Mouse (Mus musculus) hindbrain, embryonic 15.5 days (tissue): Measurements from ENCODE around the gene Ptpra. TPM values are rescaled to one million over a fixed set of nuclear protein-coding genes. Genes with fewer than 3 reads are reported as not detected.

Source experiments
- ATAC-seq: fragments of 200-750 bp; cut with Nextera tagmentation; 2 replicates; pipeline ENCODE4 v1.8.0; 2017; ENCODE audit warnings: low read depth, moderate number of reproducible peaks, moderate TSS enrichment; ENCODE audit not compliant: low FRiP score
- H3K27ac ChIP-seq: fragments of 300-500 bp; sonication (generic); replicated peaks from 2 replicates; pipeline ENCODE4 v1.5.1; 2015; ENCODE audit warnings: mild to moderate bottlenecking, inconsistent platforms
- H3K27me3 ChIP-seq: fragments of 300-500 bp; sonication (generic); 2 replicates; pipeline ENCODE4 v1.6.1; 2015; ENCODE audit warnings: control low read depth, inconsistent platforms
- H3K36me3 ChIP-seq: fragments of 300-500 bp; sonication (generic); 2 replicates; pipeline ENCODE4 v1.6.1; 2015; ENCODE audit warnings: control low read depth, inconsistent platforms
- H3K4me1 ChIP-seq: fragments of 300-500 bp; sonication (generic); replicated peaks from 2 replicates; pipeline ENCODE4 v1.6.1; 2015; ENCODE audit warnings: control low read depth, inconsistent platforms
- H3K4me2 ChIP-seq: fragments of 300-500 bp; sonication (generic); 2 replicates; pipeline ENCODE4 v1.6.1; 2015; ENCODE audit warnings: moderate library complexity, mild to moderate bottlenecking, inconsistent platforms
- H3K4me3 ChIP-seq: fragments of 300-500 bp; sonication (generic); 2 replicates; pipeline ENCODE4 v1.5.1; 2015; ENCODE audit warnings: mild to moderate bottlenecking, inconsistent platforms
- H3K9ac ChIP-seq: fragments of 300-500 bp; sonication (generic); 2 replicates; pipeline ENCODE4 v1.6.1; 2015; ENCODE audit warnings: inconsistent platforms
- H3K9me3 ChIP-seq: fragments of 300-500 bp; sonication (generic); 2 replicates; pipeline ENCODE4 v1.6.1; 2016; ENCODE audit warnings: control low read depth, inconsistent platforms
- WGBS: fragments of 180-500 bp; shearing (Covaris S2); methylation state at CpG from one replicate; pipeline ENCODE4 v1.1.7; 2015; 5-methylcytosine and 5-hydroxymethylcytosine counted together
- polyA plus RNA-seq: library from polyadenylated mRNA; unstranded; fragments of >200 nt; fragmentation: Nextera tagmentation; extraction: Ambion mirVana; gene quantifications from 2 replicates; pipeline ENCODE4 v1.2.1, GENCODE M21; 2015

The Ptpra gene
- polyA plus RNA-seq, 1 experiment from 2014 or later = 145 TPM

DNA sequence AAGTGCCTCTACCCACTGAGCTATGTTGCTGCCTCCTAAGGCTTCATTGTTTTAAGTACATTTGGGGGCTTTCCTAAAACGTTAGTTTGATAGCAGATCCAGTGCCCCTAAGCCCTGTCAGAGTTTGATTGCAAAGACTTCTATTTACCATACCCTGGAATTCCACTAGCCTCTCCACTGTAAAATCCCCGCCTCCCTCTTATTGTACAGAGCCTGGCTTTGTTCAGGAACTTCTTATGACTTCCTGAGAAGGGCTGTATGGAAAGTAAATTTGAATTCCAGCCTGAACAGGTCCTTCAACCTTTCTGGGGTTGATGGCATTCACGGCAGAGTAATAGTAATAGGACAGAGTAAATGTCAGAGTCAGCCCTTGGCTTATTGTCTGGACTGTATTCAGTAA is 86.8 kb downstream of the Ptpra start:
- Histone ChIP-seq H3K27ac (no peak overlapping the region), H3K36me3 (peaks cover 86% of the 10 kb centered on the region), H3K9ac (no peak overlapping the region), H3K4me1 (no peaks in the 10 kb centered on the region), H3K27me3 (no peaks in the 10 kb centered on the region), H3K4me3 (no peak overlapping the region), H3K9me3 (no peaks in the 10 kb centered on the region), H3K4me2 (no peak overlapping the region)
- WGBS = 80% methylated on average over 3 of the region's 3 CpGs
- ATAC-seq = no peak

DNA sequence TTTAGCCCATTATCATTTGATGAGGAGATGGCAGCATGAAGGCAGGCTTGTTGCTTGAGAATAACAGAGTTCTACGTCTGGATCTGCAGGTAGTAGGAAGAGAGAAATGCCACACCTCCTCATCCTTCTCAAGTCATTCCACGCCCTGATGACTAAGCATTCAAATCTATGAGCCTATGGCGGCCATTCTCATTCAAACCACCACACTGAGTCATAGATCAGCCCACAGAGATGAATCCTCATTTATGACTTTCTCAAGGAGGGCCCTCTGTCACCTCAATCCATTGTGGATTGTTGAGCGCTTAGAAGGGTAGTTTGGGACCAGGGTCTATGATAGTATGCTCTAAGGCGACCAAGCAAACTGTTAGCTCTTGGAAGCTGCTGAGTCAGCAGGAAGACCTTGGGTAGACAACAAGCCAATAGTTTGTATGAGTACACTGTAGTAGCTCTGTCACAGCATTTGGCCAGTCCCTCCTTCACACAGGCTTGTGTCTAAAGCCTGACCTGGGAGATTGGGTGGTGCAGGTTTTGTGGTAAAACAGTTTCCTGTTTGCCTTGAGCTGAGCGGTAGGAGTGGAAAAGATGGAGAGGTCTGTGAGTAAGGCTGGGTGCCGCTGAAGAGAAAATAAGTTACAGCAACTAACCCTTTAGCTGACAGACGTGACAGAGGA is 88.9 kb downstream of the Ptpra start:
- Histone ChIP-seq H3K4me1 (no peaks in the 10 kb centered on the region), H3K9me3 (no peaks in the 10 kb centered on the region), H3K27me3 (no peaks in the 10 kb centered on the region), H3K4me2 (no peak overlapping the region), H3K4me3 (no peak overlapping the region), H3K9ac (no peak overlapping the region), H3K36me3 (peaks cover 88% of the 10 kb centered on the region), H3K27ac (no peak overlapping the region)
- 93% methylated on average over 8 of the region's 8 CpGs for WGBS
- no peak for ATAC-seq

DNA sequence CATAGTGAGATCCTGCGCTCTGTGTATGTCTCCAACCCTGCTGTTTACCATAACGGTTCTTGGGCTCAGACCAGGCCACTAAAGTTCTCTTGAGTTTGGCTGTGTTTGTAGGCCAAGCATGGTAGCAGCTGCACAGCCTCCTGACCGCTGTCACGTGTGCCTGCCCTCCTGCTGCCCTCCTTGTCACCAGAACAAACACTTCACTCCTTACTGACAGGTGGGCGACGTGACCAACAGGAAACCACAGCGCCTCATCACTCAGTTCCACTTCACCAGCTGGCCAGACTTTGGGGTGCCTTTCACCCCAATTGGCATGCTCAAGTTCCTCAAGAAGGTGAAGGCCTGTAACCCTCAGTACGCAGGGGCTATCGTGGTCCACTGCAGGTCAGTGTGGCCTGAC is 90.2 kb downstream of the Ptpra start:
- Histone ChIP-seq H3K9me3 (no peaks in the 10 kb centered on the region), H3K27me3 (no peaks in the 10 kb centered on the region), H3K9ac (no peak overlapping the region), H3K36me3 (peaks cover 90% of the 10 kb centered on the region), H3K27ac (no peak overlapping the region), H3K4me3 (no peak overlapping the region), H3K4me1 (no peaks in the 10 kb centered on the region), H3K4me2 (no peak overlapping the region)
- 90% methylated on average over 9 of the region's 9 CpGs for WGBS
- ATAC-seq = no peak

DNA sequence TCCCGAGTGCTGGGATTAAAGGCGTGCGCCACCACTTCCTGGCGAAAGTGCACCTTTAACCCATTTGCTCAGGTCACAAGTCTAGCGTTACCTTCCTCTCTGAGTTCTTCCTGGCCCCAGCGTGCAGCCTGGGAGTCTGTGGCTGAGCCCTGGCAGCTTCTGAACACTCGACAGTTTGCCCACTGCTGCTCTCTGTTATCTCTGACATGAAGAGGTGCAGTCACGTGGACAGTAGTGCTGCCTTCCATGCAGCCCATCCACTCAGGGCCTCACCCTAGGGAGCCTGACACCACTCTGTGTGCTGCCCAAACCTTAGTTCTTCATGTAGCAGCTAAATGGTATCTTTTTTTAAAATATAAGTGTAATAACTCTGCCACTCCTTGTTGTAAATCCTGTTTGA is 96.9 kb downstream of the Ptpra start:
- H3K4me2 ChIP-seq = no peak overlapping the region
- H3K4me1 ChIP-seq = no peaks in the 10 kb centered on the region
- peaks cover 80% of the 10 kb centered on the region for H3K36me3 ChIP-seq
- WGBS = 94% methylated on average over 8 of the region's 8 CpGs
- H3K27ac ChIP-seq = no peak overlapping the region
- no peak overlapping the region for H3K4me3 ChIP-seq
- H3K27me3 ChIP-seq = no peaks in the 10 kb centered on the region
- no peak overlapping the region for H3K9ac ChIP-seq
- no peaks in the 10 kb centered on the region for H3K9me3 ChIP-seq
- no peak for ATAC-seq

DNA sequence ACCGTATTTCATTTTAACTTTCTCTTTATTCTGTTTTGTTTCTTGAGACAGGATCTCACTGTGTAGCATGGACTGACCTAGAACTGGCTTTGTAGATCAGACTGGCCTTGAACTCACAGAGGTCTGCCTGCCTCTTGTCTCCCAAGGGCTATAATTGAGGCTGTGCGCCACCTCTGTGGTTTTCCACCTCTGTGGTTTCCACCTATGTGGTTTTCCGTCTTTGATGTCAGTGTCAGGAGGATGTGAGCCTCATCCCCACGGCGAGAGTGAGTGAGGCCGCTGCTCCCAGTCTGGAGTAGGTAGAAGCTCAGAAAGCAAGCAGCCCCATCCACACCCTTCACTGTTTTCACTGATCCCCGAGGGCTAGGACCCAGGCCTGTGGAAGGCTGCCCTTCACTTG is 104.8 kb downstream of the Ptpra start:
- no peak for ATAC-seq
- no peaks in the 10 kb centered on the region for H3K4me1 ChIP-seq
- 92% methylated on average over 7 of the region's 7 CpGs for WGBS
- no peak overlapping the region for H3K4me3 ChIP-seq
- no peak overlapping the region for H3K4me2 ChIP-seq
- no peak overlapping the region for H3K9ac ChIP-seq
- H3K27me3 ChIP-seq = no peaks in the 10 kb centered on the region
- peaks cover 50% of the 10 kb centered on the region for H3K36me3 ChIP-seq
- no peaks in the 10 kb centered on the region for H3K9me3 ChIP-seq
- H3K27ac ChIP-seq = no peak overlapping the region

DNA sequence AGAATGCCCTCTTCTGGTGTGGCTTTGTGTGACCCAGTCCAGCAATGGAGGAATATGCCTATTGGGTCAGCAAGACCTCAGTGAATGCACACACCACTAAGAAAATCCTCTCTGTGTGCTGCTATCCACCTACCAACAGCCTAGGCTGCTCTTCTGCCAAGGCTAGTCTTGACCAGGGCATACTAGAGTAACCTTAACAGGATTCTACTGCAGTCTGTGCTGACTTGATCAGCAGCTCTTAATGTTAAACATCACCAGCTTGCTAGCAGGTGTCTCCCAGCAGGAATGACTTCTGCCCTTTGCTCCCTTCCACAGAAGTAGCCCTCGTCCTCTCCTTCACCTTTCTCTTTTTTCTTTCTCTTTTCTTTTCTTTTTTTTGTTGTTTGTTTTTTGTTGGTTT is 106.2 kb downstream of the Ptpra start:
- no peak overlapping the region for H3K4me2 ChIP-seq
- ATAC-seq = no peak
- no peaks in the 10 kb centered on the region for H3K4me1 ChIP-seq
- no peak overlapping the region for H3K4me3 ChIP-seq
- no peak overlapping the region for H3K9ac ChIP-seq
- H3K27ac ChIP-seq = no peak overlapping the region
- no peaks in the 10 kb centered on the region for H3K9me3 ChIP-seq
- 100% methylated on average over 1 of the region's 1 CpGs for WGBS
- peaks cover 43% of the 10 kb centered on the region for H3K36me3 ChIP-seq
- no peaks in the 10 kb centered on the region for H3K27me3 ChIP-seq

DNA sequence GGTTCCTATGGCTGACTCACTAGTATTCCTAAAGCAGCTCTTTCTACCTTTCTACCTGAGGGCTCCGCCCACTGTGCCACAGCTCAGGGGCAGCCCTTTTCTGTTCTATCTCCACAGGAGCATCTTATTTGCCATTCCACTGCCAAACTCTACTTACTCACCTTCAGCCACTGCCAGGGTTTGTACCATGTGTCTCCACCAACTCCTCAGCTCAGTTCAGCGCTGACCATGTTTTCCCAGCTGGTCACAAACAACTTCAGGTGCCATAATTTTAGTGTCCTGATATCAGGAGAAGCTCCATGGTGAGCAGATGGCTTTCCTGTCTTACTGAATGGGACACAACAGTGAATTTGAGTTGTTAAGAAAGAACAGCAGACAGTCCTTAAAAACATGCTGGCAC is 107.4 kb downstream of the Ptpra start:
- Histone ChIP-seq H3K36me3 (peaks cover 35% of the 10 kb centered on the region), H3K27ac (no peak overlapping the region), H3K9ac (no peak overlapping the region), H3K27me3 (no peaks in the 10 kb centered on the region), H3K4me2 (no peak overlapping the region), H3K4me3 (no peak overlapping the region), H3K9me3 (no peaks in the 10 kb centered on the region), H3K4me1 (no peaks in the 10 kb centered on the region)
- no peak for ATAC-seq
- 97% methylated on average over 2 of the region's 2 CpGs for WGBS

DNA sequence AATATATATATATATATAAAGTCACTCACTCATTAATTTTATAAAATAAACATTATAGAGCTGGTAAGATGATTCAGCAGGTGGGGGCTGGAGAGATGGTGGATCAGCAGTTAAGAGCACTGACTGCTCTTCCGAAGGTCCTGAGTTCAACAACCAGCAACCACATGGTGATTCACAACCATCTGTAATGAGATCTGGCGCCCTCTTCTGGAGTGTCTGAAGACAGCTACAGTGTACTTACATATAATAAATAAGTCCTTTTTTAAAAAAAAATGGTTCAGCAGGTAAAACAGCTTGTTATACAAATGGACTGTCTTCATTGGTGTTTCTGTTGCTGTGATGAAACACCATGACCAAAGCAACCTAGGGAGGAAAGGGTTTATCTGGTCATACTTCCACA is 107.9 kb downstream of the Ptpra start:
- Histone ChIP-seq H3K4me1 (peaks cover 5% of the 10 kb centered on the region), H3K9ac (no peak overlapping the region), H3K4me3 (no peak overlapping the region), H3K4me2 (no peak overlapping the region), H3K9me3 (no peaks in the 10 kb centered on the region), H3K27me3 (no peaks in the 10 kb centered on the region), H3K36me3 (peaks cover 33% of the 10 kb centered on the region), H3K27ac (no peak overlapping the region)
- 75% methylated on average over 2 of the region's 2 CpGs for WGBS
- ATAC-seq = no peak

- Histone ChIP-seq H3K36me3 (peaks cover 15% of the 10 kb centered on the region), H3K9me3 (no peaks in the 10 kb centered on the region), H3K27me3 (no peaks in the 10 kb centered on the region), H3K9ac (peak within 1 kb of the TSS; percentile 88), H3K4me2 (peak within 1 kb of the TSS; percentile 69), H3K4me1 (peaks cover 23% of the 10 kb centered on the region), H3K27ac (peak within 1 kb of the TSS; percentile 77), H3K4me3 (peak within 1 kb of the TSS; percentile 91)
- 1% methylated on average over 61 of the region's 61 CpGs for WGBS
- ATAC-seq = peak; percentile 99
Measured at GRCm38 (mm10) chr2:130563212-130564055, 113.4 kb downstream of the Ptpra start, which contains the start of gene Mrps26. TSS of gene Mrps26 (plus strand) at chr2:130563742.

DNA sequence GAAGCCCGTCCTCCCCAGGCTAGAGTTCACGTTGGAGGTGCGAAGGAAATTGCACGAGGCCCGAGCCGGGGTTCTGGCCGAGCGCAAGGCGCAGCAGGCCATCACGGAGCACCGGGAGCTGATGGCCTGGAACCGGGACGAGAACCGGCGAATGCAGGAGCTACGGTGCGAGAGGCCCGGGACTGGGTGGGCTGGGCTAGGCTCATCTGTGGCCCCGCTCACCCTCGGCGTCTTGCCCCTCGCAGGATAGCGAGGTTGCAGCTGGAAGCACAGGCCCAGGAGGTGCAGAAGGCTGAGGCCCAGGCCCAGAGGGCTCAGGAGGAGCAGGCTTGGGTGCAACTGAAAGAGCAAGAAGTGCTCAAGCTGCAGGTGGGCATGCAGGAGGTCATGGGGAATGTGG is 114.0 kb downstream of the Ptpra start:
- Histone ChIP-seq H3K27ac (peak overlapping the region; percentile 77), H3K9me3 (no peaks in the 10 kb centered on the region), H3K9ac (peak overlapping the region; percentile 88), H3K4me2 (peak overlapping the region; percentile 69), H3K4me1 (peaks cover 23% of the 10 kb centered on the region), H3K36me3 (peaks cover 15% of the 10 kb centered on the region), H3K27me3 (no peaks in the 10 kb centered on the region), H3K4me3 (peak overlapping the region; percentile 91)
- 0% methylated on average over 23 of the region's 23 CpGs for WGBS
- ATAC-seq = no peak

- Histone ChIP-seq H3K9ac (peak overlapping the region; percentile 88; the same call in 1 of the 2 replicates), H3K4me1 (peaks cover 23% of the 10 kb centered on the region), H3K27ac (no peak overlapping the region), H3K27me3 (no peaks in the 10 kb centered on the region), H3K9me3 (no peaks in the 10 kb centered on the region), H3K36me3 (peaks cover 15% of the 10 kb centered on the region), H3K4me2 (peak overlapping the region; percentile 69), H3K4me3 (peak overlapping the region; percentile 91)
- WGBS = 80% methylated on average over 8 of the region's 8 CpGs
- ATAC-seq = no peak
Measured at GRCm38 (mm10) chr2:130564983-130565382, 114.9 kb downstream of the Ptpra start.

GRCm38 (mm10) chr2:130568921-130569320 is 118.8 kb downstream of the Ptpra start:
- no peak overlapping the region for H3K27ac ChIP-seq
- H3K36me3 ChIP-seq = peaks cover 15% of the 10 kb centered on the region
- H3K4me3 ChIP-seq = no peak overlapping the region
- ATAC-seq = no peak
- H3K4me1 ChIP-seq = peaks cover 16% of the 10 kb centered on the region
- no peaks in the 10 kb centered on the region for H3K9me3 ChIP-seq
- H3K9ac ChIP-seq = no peak overlapping the region
- WGBS = 72% methylated on average over 4 of the region's 4 CpGs
- H3K4me2 ChIP-seq = no peak overlapping the region
- H3K27me3 ChIP-seq = 0 out of 2 replicates have a peak, but pooled peaks cover 2% of the 10 kb centered on the region
